Mouse (Mus musculus) hindbrain, embryonic 10.5 days (tissue): Measurements from ENCODE around the gene Spns2. TPM values are rescaled to one million over a fixed set of nuclear protein-coding genes. Genes with fewer than 3 reads are reported as not detected.

ENCODE experiments used
- DNase-seq: peaks from one replicate; pipeline ENCODE4 v3.0.0-alpha.2; 2017; ENCODE audit warnings: low spot score
- H3K27ac ChIP-seq: fragments of 300-500 bp; sonication (generic); 2 replicates; pipeline ENCODE4 v1.5.1; 2016; ENCODE audit warnings: mild to moderate bottlenecking, moderate library complexity
- H3K27me3 ChIP-seq: fragments of 300-500 bp; sonication (generic); 2 replicates; pipeline ENCODE4 v1.6.1; 2016; ENCODE audit warnings: mild to moderate bottlenecking; ENCODE audit not compliant: poor library complexity, insufficient read depth, severe bottlenecking
- H3K36me3 ChIP-seq: fragments of 300-500 bp; sonication (generic); 2 replicates; pipeline ENCODE4 v1.6.1; 2016; ENCODE audit warnings: mild to moderate bottlenecking, moderate library complexity
- H3K4me1 ChIP-seq: fragments of 300-500 bp; sonication (generic); replicated peaks from 2 replicates; pipeline ENCODE4 v1.6.1; 2016; ENCODE audit warnings: mild to moderate bottlenecking
- H3K4me3 ChIP-seq: fragments of 300-500 bp; sonication (generic); 2 replicates; pipeline ENCODE4 v1.5.1; 2016; ENCODE audit warnings: mild to moderate bottlenecking, moderate library complexity
- H3K9me3 ChIP-seq: fragments of 300-500 bp; sonication (generic); 2 replicates; pipeline ENCODE4 v1.6.1; 2016; ENCODE audit warnings: mild to moderate bottlenecking, moderate library complexity
- WGBS: fragments of 180-500 bp; shearing (Covaris S2); methylation state at CpG from one replicate; pipeline ENCODE4 v1.1.7; 2016; 5-methylcytosine and 5-hydroxymethylcytosine counted together
- polyA plus RNA-seq: library from polyadenylated mRNA; unstranded; fragments of >200 nt; fragmentation: Nextera tagmentation; extraction: Ambion mirVana; gene quantifications from 2 replicates; pipeline ENCODE4 v1.2.1, GENCODE M21; 2016

Gene Spns2
- polyA plus RNA-seq, 1 experiment from 2014 or later, result 5.5 TPM

DNA sequence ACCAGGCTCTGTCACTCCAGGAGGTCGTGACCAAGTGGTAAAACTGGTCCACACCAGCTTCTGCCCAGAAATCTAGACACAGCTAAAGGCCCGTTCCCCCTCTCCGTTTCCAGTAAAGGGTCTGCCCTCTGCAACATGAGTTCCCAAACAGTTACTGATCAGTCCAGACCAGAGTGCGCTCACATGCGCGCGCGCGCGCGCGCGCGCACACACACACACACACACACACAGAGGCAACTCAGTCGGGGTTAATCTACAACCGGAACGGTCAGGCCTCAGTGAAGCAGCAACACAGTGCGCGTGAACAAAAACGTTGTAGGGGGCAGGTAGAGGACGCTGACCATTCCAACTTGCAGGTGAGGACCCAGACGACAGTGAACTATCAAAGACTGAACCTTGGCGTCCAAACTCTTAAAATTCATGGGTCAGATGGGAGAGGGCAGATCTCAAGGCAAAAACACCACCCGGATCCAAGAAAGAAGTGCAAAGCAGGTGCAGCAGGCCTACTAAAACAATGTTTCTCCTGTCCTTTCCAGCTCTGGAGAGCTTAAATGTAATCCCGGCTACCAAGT is 79.1 kb downstream of the Spns2 start:
- Histone ChIP-seq H3K4me3 (peak overlapping the region; percentile 80), H3K9me3 (no peaks in the 10 kb centered on the region), H3K27ac (peak overlapping the region; percentile 88; the same call in 1 of the 2 replicates), H3K4me1 (peaks cover 65% of the 10 kb centered on the region), H3K36me3 (no peaks in the 10 kb centered on the region), H3K27me3 (peaks cover 81% of the 10 kb centered on the region)
- DNase-seq, result peak; percentile 48
- WGBS, result 2% methylated on average over 25 of the region's 25 CpGs

DNA sequence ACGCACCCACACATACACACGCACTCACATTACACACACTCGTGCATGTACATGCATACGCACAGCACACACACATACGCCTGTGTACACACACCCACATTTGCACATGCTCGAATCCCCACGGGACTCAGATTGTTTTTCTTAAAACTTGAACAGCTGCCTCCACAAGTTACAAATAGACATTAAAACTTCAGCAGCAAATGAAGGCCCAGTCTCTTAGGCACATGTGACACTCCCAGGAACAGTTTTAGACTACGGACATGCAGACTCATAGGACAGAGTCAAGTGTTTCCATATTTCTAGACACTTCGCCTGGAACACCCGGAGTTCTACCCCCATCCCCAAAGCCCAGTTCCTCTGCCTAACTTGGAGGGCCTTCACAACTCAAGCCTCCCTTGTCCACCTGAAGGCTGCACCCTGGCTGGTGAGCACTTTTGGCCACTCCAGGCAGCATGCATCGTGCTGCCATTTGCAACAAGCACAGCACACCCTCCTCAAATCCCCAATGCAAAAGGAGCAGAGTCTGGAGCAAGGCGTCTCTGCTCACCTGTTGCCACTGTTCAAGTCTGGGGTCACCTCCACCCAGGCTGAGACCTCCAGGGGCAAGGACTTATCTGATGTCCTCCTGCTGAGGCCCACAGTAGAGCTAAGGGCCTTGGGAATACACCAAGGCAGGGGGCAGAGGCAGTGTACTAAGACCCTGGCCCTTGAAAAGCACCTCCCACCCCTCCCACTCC is 79.9 kb downstream of the Spns2 start:
- Histone ChIP-seq H3K27ac (peak overlapping the region; percentile 16; the same call in 1 of the 2 replicates), H3K4me1 (peaks cover 73% of the 10 kb centered on the region)

DNA sequence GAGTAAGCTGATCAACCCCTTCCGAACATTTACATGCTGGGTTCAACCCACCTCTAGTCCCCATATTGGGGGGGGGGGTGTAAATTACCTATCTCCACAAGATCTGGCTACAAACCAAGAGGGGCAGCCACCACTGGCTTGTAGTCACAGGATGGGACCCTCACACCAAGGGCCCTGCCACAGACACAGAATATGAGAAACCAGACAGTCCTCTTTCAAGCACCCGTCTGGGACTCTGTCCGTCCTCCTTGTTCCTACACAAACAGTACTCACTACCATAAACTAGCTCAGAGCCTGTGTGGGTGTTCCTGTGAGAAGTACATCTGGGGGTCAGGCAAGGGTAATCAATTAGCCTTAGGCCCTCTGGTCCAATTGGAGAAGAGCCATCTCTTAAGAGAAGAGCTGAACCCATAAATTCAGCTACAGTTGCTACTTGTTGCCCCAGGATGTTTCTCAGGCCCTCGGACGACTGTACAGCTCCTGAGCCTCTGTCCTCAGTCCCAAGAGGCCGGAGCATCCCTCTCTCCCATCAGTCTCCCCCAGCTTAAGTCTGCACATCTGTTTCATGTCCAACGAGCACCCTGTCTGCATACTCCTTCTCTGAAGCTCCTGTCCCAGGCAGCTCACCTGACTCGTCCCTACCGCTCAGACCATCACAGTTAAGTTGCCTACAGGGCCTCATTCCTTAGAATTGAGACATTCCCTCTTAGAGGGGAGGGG is 81.1 kb downstream of the Spns2 start:
- Histone ChIP-seq H3K27ac (no peak overlapping the region), H3K36me3 (0 out of 2 replicates have a peak, but pooled peaks cover 1% of the 10 kb centered on the region), H3K4me1 (peaks cover 73% of the 10 kb centered on the region), H3K9me3 (no peaks in the 10 kb centered on the region), H3K4me3 (0 out of 2 replicates have a peak overlapping the region, but pooled peaks have one; percentile 18), H3K27me3 (peaks cover 65% of the 10 kb centered on the region)
- WGBS, result 60% methylated on average over 9 of the region's 9 CpGs
- no peak for DNase-seq

More for the DNA sequence above, 79.9 kb downstream of the Spns2 start:
- DNase-seq, result no peak
- 73% methylated on average over 12 of the region's 12 CpGs for WGBS
- no peaks in the 10 kb centered on the region for H3K36me3 ChIP-seq
- H3K27me3 ChIP-seq, result peaks cover 76% of the 10 kb centered on the region
- peak overlapping the region; percentile 80 for H3K4me3 ChIP-seq
- H3K9me3 ChIP-seq, result no peaks in the 10 kb centered on the region

DNA sequence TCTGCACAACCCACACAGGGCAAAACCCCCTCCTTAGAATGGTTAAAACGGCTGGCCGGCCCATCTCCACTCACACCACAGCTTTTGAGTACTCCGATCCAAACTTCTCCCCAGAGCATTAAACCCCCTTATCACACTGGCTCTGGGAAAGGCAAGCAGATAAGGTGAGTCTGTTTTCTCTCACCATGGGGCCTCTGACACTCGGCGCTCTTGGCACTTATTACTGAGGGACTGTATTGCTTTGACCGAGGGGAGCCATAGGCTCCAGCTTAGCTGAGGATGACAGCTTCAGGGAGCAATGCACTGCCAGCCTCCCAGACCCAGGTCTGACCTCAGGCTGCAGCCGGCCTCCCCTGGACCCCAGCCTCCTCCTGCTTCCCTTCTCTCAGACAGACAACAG is 82.1 kb downstream of the Spns2 start:
- no peak overlapping the region for H3K4me3 ChIP-seq
- 0 out of 2 replicates have a peak, but pooled peaks cover 8% of the 10 kb centered on the region for H3K36me3 ChIP-seq
- peak overlapping the region; percentile 40; the same call in 1 of the 2 replicates for H3K27ac ChIP-seq
- whole genome bisulfite sequencing, result 16% methylated on average over 7 of the region's 7 CpGs
- no peaks in the 10 kb centered on the region for H3K9me3 ChIP-seq
- peaks cover 79% of the 10 kb centered on the region for H3K4me1 ChIP-seq
- H3K27me3 ChIP-seq, result peaks cover 55% of the 10 kb centered on the region
- DNase-seq, result no peak

DNA sequence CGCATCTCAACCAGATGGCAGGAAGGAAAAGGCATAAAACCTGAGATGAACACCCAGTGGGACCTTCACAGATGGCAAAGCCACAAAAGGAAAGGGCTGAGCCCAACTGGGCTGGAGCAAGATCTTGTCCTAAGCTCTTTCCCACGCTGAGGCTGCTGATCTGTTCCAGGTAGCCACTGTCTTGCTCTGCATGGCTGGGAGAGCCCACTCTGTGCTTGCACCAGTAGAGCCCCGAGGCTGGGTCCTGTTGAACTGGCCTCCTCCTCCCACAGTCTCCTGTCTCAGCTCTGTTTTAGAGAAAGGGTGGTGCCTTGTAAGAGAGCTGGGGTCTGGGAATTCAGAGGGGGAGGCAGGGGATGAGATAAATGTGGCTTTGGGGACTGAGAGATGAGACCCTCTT is 82.6 kb downstream of the Spns2 start:
- 0 out of 2 replicates have a peak overlapping the region, but pooled peaks have one; percentile 31 for H3K27ac ChIP-seq
- H3K36me3 ChIP-seq, result 0 out of 2 replicates have a peak, but pooled peaks cover 8% of the 10 kb centered on the region
- H3K9me3 ChIP-seq, result no peaks in the 10 kb centered on the region
- H3K4me1 ChIP-seq, result peaks cover 83% of the 10 kb centered on the region
- H3K27me3 ChIP-seq, result peaks cover 50% of the 10 kb centered on the region
- no peak for DNase-seq
- H3K4me3 ChIP-seq, result no peak overlapping the region
- WGBS, result 12% methylated on average over 3 of the region's 3 CpGs

DNA sequence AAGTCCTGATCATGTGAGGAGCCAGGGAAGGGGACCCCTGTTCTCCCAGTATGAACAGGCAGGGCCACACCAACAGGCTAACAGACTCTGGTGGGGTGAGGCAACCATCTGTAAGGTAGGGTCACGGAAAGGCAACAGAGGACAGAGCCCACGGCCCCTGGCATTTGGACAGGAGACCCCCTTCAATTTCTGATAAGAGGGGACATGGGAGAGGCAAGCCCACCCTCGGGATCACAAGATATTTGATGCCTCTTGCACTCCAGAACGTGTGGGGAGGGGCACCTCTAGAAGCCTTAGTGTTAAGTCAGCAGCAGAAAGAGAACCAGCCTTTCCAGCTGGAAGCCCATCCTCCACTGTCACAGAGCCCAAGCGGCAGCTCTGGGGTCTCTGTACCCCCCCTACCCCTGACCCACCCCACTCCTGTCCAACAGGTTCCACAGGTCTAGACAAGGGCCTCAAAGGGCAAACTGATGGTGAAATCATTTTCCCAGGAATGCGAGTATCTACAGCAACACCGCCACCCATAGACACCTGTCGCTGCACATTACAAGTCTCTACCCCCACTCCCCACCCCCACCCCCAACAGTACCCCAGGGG is 83.5 kb downstream of the Spns2 start:
- peaks cover 42% of the 10 kb centered on the region for H3K27me3 ChIP-seq
- H3K4me1 ChIP-seq, result peaks cover 83% of the 10 kb centered on the region
- 58% methylated on average over 8 of the region's 8 CpGs for WGBS
- DNase-seq, result no peak
- no peaks in the 10 kb centered on the region for H3K9me3 ChIP-seq
- H3K4me3 ChIP-seq, result no peak overlapping the region
- H3K36me3 ChIP-seq, result 0 out of 2 replicates have a peak, but pooled peaks cover 8% of the 10 kb centered on the region
- peak overlapping the region; percentile 40 for H3K27ac ChIP-seq

DNA sequence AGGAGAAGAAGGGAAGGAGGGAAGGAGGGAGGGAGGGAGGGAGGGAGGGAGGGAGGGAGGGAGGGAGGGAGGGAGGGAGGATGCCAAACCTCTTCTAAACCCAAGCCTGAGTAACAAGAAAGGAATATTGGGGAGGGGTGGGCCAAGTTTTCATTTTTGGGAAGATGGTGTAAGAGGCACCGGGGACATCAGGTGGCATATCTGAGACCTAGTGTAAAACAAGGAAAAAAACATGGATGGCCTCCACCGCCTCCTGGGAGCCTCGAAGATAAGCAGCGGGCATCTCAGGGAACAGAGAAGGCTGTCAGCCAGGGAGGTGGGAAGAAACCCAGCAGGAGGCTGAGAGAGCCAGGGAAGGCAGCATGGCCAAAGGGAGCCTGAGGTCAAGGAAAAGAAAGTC is 84.2 kb downstream of the Spns2 start:
- no peak for DNase-seq
- 55% methylated on average over 4 of the region's 4 CpGs for WGBS
- H3K4me1 ChIP-seq, result peaks cover 83% of the 10 kb centered on the region

DNA sequence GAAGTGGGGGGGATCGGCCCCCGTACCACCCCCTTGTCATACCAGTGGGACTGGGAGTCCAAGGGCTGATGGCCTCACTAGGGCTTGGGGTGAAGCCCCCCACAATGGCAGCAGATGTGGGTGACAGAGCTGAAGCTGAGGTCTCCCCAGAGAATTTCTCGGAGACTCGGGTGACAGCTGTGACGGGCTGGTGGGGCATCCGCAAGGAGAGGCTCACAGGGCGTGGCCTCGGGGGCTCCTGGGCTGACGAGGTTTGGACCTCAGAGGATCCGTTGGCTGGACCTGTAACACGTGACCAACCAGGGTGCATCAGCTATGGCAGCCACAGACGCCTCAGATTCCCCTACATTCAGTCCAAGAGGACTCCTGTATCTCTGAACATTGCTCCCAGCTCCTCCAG is 86.7 kb downstream of the Spns2 start:
- WGBS, result 89% methylated on average over 12 of the region's 12 CpGs
- H3K9me3 ChIP-seq, result no peaks in the 10 kb centered on the region
- H3K4me1 ChIP-seq, result peaks cover 62% of the 10 kb centered on the region

More for the DNA sequence above, 84.2 kb downstream of the Spns2 start:
- H3K36me3 ChIP-seq, result 0 out of 2 replicates have a peak, but pooled peaks cover 13% of the 10 kb centered on the region
- peaks cover 35% of the 10 kb centered on the region for H3K27me3 ChIP-seq
- H3K9me3 ChIP-seq, result no peaks in the 10 kb centered on the region
- H3K27ac ChIP-seq, result peak overlapping the region; percentile 40
- no peak overlapping the region for H3K4me3 ChIP-seq

DNA sequence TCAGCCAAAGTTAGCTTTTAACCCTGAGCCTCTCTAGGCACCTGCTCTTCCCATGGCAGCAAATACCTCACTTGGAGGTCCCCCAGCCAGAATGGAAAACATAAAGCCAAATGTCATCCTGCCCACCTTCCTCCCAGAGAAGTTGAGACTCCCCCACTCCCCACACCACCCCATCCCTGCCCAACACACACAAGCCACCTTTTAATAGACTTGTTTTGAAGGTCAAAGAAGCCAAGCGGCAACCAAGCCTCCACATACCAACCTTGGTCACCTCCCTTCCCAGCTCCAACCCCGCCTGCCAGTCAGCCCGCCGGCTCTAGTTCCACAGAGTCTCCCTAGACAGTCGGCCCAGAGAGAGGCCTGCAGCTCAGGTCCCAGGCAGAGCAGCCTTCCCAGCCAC is 87.7 kb downstream of the Spns2 start:
- WGBS, result 70% methylated on average over 5 of the region's 5 CpGs
- no peak for DNase-seq
- Histone ChIP-seq H3K27ac (peak overlapping the region; percentile 45), H3K4me3 (no peak overlapping the region), H3K9me3 (no peaks in the 10 kb centered on the region), H3K27me3 (peaks cover 1% of the 10 kb centered on the region; the same call in 1 of the 2 replicates), H3K4me1 (peaks cover 53% of the 10 kb centered on the region), H3K36me3 (peaks cover 26% of the 10 kb centered on the region; the same call in 1 of the 2 replicates)

More for the DNA sequence above, 86.7 kb downstream of the Spns2 start:
- no peak for DNase-seq
- Histone ChIP-seq H3K27me3 (peaks cover 11% of the 10 kb centered on the region), H3K27ac (peak overlapping the region; percentile 45; the same call in 1 of the 2 replicates), H3K36me3 (peaks cover 26% of the 10 kb centered on the region; the same call in 1 of the 2 replicates), H3K4me3 (no peak overlapping the region)

Other genes with a start within 250 kb of the Spns2 start
- gene Slc13a5, start 222.7 kb downstream of the Spns2 start, polyA plus RNA-seq, result 0.44 and 0.63 TPM in 2 replicates
- gene Xaf1, start 188.3 kb downstream of the Spns2 start, polyA plus RNA-seq, result 2.3 and 2.9 TPM in 2 replicates
- not detected in 2 replicates for gene Fbxo39, start 175.5 kb downstream of the Spns2 start, polyA plus RNA-seq
- 7.0 and 7.7 TPM in 2 replicates for gene Tekt1, start 127.5 kb downstream of the Spns2 start, polyA plus RNA-seq
- gene Smtnl2, start 78.2 kb downstream of the Spns2 start, polyA plus RNA-seq, result 10.7 and 22.8 TPM in 2 replicates
- not detected in 2 replicates for gene Ggt6, start 54.4 kb downstream of the Spns2 start, polyA plus RNA-seq
- 148 and 215 TPM in 2 replicates for gene Mybbp1a, start 48.5 kb downstream of the Spns2 start, polyA plus RNA-seq
- gene Spns3, start 60.6 kb upstream of the Spns2 start, polyA plus RNA-seq, result 0.09 and 0.16 TPM in 2 replicates
- gene Ube2g1, start 117.4 kb upstream of the Spns2 start, polyA plus RNA-seq, result 93.0 and 95.7 TPM in 2 replicates
- gene Ankfy1, start 200.1 kb upstream of the Spns2 start, polyA plus RNA-seq, result 26.8 and 26.9 TPM in 2 replicates